Mouse (Mus musculus) regulatory T cell (primary cell): Measurements from ENCODE around the gene 1810013L24Rik.

Source experiments
- in situ Hi-C: fragments of 300-600 bp; cut with MboI, MseI; formaldehyde crosslinking; loops from one replicate; pipeline ENCODE4 v1.15.1; 2025; ENCODE audit warnings: high pct_unique_total_duplicates

The 1810013L24Rik gene

DNA sequence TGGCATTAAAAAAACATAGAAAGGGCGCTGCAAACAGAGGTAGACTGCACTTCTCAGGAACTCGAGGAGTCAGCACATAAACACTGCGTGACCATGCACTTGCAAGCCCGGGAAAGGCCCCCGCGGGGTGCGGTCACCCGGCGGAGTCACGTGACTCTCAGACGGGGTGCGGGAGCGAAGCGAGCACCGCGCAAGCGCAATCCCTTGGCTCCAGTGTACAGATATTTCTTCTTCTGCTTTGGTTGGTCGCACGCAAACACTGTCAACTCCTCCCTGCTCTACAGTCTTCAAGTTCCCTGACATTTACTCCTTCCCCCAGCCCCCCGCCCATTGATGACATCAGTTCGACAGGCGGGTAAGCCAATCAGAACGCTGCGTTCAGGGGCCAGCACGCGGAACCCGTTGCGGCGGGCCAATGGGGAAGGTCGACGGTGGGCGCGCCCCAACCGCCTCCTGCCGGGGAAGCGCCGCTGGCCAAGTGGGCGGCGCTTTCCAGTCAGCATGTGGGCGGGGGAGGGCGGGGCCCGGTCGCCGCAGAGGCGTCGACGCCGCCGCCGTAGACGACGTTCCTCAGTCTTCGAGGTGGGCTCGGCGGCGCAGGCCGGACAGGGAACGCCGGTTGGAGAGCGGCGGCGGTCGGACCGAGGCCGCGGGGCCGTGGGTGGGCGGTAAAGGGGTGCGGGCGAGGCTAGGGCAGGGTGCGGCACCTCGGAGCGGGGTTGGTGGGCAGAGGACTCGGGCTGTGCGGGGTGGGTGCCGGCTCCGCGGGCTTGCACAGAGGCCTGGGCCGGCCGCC lies at the start of gene 1810013L24Rik:
Gene 1810013L24Rik (plus strand): TSS at position 537 of the 796 bp plus-strand sequence.
- in situ Hi-C loops = loop anchor here (5.0 kb wide), 1 partner anchor 92 kb away; no protein-coding TSS in a partner anchor

DNA sequence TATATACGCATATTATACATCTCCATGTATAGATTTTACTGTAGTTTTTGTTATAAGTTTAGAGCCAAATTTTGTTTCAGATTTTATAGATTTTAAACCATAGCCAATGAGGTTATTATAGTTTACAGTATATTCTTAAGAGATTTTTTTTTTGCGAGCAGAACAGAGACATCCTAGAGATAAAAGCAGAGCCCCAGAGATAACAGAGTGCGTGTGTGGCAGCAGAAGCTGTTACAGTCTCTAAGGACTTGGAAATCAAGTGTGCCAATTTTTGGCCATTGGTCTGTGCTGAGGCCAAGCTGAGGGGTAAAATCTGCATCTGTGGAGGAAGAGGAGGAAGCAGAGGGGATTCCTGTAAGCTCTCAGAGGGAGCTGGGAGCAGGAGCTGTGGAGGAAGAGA lies 49.7 kb upstream of the 1810013L24Rik start:
- in situ Hi-C loops = no loop called here

- in situ Hi-C loops = no loop called here
Observed at GRCm38 (mm10) chr16:8781191-8781590, 48.7 kb upstream of the 1810013L24Rik start.

GRCm38 (mm10) chr16:8781660-8782059 lies 48.2 kb upstream of the 1810013L24Rik start:
- in situ Hi-C loops = no loop called here

- in situ Hi-C loops = no loop called here
Observed at GRCm38 (mm10) chr16:8783198-8783913, 46.5 kb upstream of the 1810013L24Rik start.

GRCm38 (mm10) chr16:8784753-8785152 lies 45.1 kb upstream of the 1810013L24Rik start:
- in situ Hi-C loops = loop anchor here (5.0 kb wide), 1 partner anchor 88 kb away; no protein-coding TSS in a partner anchor

DNA sequence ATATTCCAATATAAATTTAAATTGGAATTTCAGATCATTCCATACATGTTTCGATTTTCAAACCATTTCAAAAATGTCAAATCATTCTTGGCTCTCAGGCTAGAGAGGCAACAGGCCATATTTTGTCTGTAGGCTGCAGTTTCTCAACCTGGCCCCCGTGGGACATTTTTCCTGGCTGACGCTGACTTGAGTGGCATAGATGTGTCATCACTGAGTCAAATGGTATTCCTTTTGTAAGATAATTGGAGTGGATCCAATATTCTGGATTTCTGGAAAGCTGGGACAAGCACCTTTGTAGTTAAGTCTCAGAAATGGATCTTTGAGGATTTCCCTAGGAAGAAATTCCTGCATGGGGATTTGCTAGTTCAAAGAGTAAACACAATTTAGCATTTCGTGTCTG lies 39.0 kb upstream of the 1810013L24Rik start:
- in situ Hi-C loops = no loop called here

DNA sequence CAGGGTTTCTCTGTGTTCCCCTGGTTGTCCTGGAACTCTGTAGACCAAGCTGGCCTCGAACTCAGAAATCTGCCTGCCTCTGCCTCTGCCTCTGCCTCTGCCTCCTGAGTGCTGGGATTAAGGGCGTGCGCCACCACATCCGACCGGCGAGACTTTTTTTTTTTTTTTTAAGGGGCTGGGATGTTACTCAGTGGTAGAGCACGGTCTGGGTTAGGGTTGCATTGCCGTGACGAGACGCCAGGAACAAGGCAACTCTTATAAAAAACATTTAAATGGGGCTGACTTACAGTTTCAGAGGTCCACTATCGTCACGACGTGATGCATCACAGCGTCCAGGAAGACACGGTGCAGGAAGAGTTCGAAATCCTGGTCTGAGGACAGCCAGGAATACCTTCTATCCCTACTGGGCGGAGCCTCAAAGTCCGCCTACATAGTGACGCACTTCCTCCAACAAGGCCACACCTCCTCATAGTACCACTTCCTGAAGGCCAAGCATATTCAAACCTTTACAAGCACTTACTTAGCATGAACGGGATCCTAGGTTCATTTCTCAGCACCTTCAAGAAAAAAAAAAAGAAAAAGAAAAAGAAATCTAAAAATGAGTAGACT lies 37.8 kb upstream of the 1810013L24Rik start, which contains the start of gene Usp7:
Gene Usp7 (minus strand): TSS at position 360 of the 609 bp plus-strand sequence.
- in situ Hi-C loops = no loop called here

DNA sequence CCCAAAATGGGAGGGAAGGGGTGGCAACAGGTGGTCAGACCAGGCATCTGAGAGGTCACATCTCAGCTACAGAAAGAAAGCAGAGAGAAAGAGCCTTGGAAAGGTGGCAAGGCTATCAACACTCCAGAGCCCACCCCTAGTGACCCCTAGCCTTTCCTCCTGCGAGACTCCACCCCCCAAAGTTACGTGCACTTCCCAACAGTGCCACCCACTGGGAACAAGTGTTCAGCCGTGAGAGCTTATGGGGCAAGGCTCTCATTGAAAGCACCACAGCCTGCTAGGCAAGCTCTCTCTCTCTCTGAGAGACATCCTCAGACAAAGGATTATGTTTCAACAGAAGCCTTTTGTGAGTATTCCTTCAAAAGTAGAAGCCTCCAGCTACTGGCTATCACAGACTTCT lies 34.9 kb upstream of the 1810013L24Rik start:
- in situ Hi-C loops = no loop called here

- in situ Hi-C loops = no loop called here
Observed at GRCm38 (mm10) chr16:8795906-8796305, 34.0 kb upstream of the 1810013L24Rik start.

DNA sequence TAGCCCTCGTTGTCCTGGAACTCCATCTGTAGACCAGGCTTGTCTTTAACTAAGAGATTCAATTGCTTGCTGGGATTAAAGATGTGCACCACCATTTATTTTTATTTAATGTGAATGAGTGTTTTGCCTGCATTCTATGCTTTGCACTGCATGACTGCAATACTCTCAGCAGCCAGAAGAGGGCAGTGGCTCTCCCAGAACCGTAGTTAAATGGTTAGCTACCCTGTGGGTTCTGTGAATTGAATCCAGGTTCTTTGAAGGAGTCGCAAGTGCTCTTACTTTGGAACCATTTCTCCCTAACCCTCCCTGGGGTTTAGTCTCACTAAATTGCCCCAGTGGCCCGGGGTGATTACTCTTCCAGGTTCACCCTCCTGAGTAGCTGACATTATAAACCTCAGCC lies 23.2 kb upstream of the 1810013L24Rik start:
- in situ Hi-C loops = no loop called here

- in situ Hi-C loops = no loop called here
Observed at GRCm38 (mm10) chr16:8810399-8811127, 19.3 kb upstream of the 1810013L24Rik start.

GRCm38 (mm10) chr16:8817872-8818271 lies 12.0 kb upstream of the 1810013L24Rik start:
- in situ Hi-C loops = no loop called here

DNA sequence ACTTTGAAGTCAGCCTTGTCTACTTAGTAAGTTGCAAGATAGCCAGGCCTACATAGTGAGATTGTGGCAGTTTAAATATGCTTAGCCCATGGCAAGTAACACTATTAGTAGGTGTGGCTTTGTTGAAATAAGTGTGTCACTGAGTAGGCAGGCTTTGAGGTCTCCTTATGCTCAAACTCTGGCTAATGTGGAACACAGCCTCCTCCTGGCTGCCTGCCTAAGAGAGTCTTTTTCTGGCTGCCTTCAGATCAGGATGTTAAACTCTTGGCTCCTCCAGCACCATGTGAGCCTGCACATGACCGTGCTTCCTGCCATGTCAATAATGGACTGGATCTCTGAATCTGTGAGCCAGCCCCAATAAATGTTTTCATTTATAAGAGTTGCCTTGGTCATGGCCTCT lies 8.5 kb upstream of the 1810013L24Rik start:
- in situ Hi-C loops = no loop called here

- in situ Hi-C loops = no loop called here
Observed at GRCm38 (mm10) chr16:8822586-8822985, 7.3 kb upstream of the 1810013L24Rik start.

GRCm38 (mm10) chr16:8823661-8824060 lies 6.2 kb upstream of the 1810013L24Rik start:
- in situ Hi-C loops = no loop called here

DNA sequence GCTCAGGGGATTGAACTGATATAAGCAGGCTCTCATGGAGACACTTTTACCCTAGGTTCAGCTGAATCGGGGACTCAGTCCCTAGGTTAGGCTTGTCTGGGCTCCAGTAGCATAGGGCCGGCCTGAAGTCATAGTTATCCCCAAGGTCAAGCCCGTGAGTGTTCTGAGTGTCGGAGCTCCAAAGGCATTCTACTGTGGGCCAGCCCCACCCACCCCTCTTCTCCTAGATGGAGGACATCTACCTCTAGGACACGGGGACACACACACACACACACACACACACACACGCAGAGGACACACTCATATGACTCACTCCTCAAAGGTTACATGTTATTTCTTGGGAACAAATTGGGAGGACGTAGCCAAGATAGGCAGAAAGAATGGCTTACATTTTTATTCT lies 2.5 kb upstream of the 1810013L24Rik start:
- in situ Hi-C loops = loop anchor here (5.0 kb wide), 1 partner anchor 90 kb away; no protein-coding TSS in a partner anchor

DNA sequence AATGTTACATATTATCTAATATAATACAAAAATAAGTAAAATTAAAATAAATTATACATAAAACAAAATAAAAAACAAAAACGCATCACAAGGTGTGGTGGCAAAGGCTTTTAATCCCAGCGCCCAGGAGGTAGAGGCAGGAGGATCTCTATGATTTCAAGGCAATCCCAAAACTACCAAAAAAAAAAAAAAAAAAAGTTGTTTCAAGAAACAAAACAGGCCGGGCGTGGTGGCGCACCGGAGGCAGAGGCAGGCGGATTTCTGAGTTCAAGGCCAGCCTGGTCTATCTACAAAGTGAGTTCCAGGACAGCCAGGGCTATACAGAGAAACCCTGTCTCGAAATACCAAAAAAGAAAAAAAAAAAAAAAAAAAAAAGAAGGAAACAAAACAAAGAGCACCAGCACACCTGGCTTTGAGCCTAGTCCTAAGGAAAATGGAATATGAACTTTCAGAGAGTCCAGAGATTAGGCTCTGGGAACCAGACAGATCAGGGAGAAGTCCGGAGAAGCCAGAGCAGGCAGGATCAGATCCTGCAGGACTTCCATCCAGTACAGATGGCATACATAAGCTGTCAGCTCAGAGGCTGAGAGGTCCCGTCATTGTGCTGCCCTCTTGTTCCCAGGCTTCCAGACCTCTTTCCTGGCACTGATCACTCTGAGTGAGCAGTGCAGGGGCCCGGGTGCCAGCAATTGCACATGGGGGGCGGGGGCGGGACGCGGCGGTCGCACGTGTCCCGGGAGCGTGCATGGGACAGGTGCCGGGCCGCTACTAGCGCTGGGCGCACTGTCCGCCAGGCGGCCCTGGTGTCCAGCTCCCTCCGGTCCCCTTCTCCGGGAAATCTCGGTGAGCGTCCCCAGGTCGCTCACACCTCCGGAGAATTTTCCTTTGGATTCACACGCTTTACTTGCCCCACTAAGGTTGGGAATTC lies 1.0 kb upstream of the 1810013L24Rik start:
- in situ Hi-C loops = loop anchor here (5.0 kb wide), 1 partner anchor 92 kb away; no protein-coding TSS in a partner anchor

GRCm38 (mm10) chr16:8830431-8831211 lies 721 bp downstream of the 1810013L24Rik start:
- in situ Hi-C loops = no loop called here

DNA sequence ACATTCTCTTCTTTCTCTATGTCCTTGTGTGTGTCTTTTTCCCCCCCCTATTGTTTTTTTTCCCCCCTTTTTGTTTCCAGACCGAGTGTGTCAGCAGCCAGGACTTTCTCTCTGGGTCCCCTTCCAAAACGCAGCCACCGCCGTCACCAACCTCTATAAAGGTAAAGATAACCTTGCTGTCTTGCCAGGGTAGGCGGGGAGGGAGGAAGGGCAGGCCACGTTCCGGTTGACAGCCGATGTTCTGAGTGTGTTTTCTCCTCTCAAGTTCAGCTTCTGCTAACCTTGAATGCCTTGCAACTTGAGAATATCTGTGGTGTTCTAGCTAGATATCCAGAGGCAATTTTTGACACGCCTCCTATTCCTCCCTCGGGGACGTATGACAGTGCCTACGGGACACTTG lies 1.3 kb downstream of the 1810013L24Rik start:
- in situ Hi-C loops = no loop called here
